Mouse (Mus musculus): ENCODE data around the gene Esp8. TPM values are rescaled to one million over a fixed set of nuclear protein-coding genes. Genes with fewer than 3 reads are reported as not detected.
"Not testable (repeated sequence)": the region's sequence is repeated elsewhere in the genome, so short reads cannot be mapped to it uniquely, and the experiment has no call there.

Gene Esp8
- not detected in 2 replicates for polyA plus RNA-seq (2016; fragmentation: Nextera tagmentation; extraction: Ambion mirVana)

- no peaks in the 10 kb centered on the region for H3K36me3 ChIP-seq
- 59% methylated on average over 3 of the region's 3 CpGs for WGBS
- no peak for ATAC-seq (ENCODE audit: insufficient number of reproducible peaks, low FRiP score)
- H3K9me3 ChIP-seq (replicated peaks), result no peaks in the 10 kb centered on the region; the same call in 1 of the 2 replicates
- no peak within 1 kb of the TSS for H3K4me2 ChIP-seq
- H3K9ac ChIP-seq, result no peak within 1 kb of the TSS
- H3K27ac ChIP-seq (ENCODE audit: poor library complexity, severe bottlenecking), result no peak within 1 kb of the TSS
- no peaks in the 10 kb centered on the region for H3K27me3 ChIP-seq (replicated peaks)
- H3K4me3 ChIP-seq, result no peak within 1 kb of the TSS
- H3K4me1 ChIP-seq (replicated peaks), result no peaks in the 10 kb centered on the region
These were observed at the start of gene Esp8 for GRCm38 (mm10) chr17:40519818-40520217. TSS of gene Esp8 (plus strand) at chr17:40520022.

GRCm38 (mm10) chr17:40483566-40483965 is 36.3 kb upstream of the Esp8 start:
- H3K27me3 ChIP-seq (replicated peaks); H3K9me3 ChIP-seq (replicated peaks); H3K4me1 ChIP-seq (replicated peaks); H3K4me3 ChIP-seq; H3K4me2 ChIP-seq; H3K36me3 ChIP-seq; ATAC-seq (ENCODE audit: insufficient number of reproducible peaks, low FRiP score); H3K9ac ChIP-seq; H3K27ac ChIP-seq (ENCODE audit: poor library complexity, severe bottlenecking): not testable (repeated sequence)
- 71% methylated on average over 10 of the region's 10 CpGs for WGBS

GRCm38 (mm10) chr17:40495468-40496185 is 24.2 kb upstream of the Esp8 start:
- not testable (repeated sequence) for ATAC-seq (ENCODE audit: insufficient number of reproducible peaks, low FRiP score); H3K4me3 ChIP-seq; H3K27me3 ChIP-seq (replicated peaks); H3K27ac ChIP-seq (ENCODE audit: poor library complexity, severe bottlenecking); H3K36me3 ChIP-seq; H3K9me3 ChIP-seq (replicated peaks); H3K4me2 ChIP-seq; H3K4me1 ChIP-seq (replicated peaks); H3K9ac ChIP-seq
- 74% methylated on average over 4 of the region's 4 CpGs for WGBS

- Histone ChIP-seq H3K4me3 (no peak overlapping the region), H3K4me1 (replicated peaks) (no peaks in the 10 kb centered on the region), H3K36me3 (no peaks in the 10 kb centered on the region), H3K27me3 (replicated peaks) (no peaks in the 10 kb centered on the region), H3K9me3 (replicated peaks) (no peaks in the 10 kb centered on the region), H3K27ac (ENCODE audit: poor library complexity, severe bottlenecking) (no peak overlapping the region), H3K4me2 (no peak overlapping the region), H3K9ac (no peak overlapping the region)
- 66% methylated on average over 3 of the region's 3 CpGs for WGBS
- no peak for ATAC-seq (ENCODE audit: insufficient number of reproducible peaks, low FRiP score)
These were observed 10.0 kb downstream of the Esp8 start for GRCm38 (mm10) chr17:40529813-40530212.

GRCm38 (mm10) chr17:40531147-40531546 is 11.3 kb downstream of the Esp8 start:
- Histone ChIP-seq H3K4me1 (replicated peaks) (no peaks in the 10 kb centered on the region), H3K27ac (ENCODE audit: poor library complexity, severe bottlenecking) (no peak overlapping the region)
- 76% methylated on average over 1 of the region's 1 CpGs for WGBS

GRCm38 (mm10) chr17:40547005-40547404 is 27.2 kb downstream of the Esp8 start:
- not testable (repeated sequence) for H3K9ac ChIP-seq; H3K9me3 ChIP-seq (replicated peaks); H3K4me1 ChIP-seq (replicated peaks); H3K4me3 ChIP-seq; H3K4me2 ChIP-seq; ATAC-seq (ENCODE audit: insufficient number of reproducible peaks, low FRiP score); H3K27ac ChIP-seq (ENCODE audit: poor library complexity, severe bottlenecking); H3K27me3 ChIP-seq (replicated peaks); H3K36me3 ChIP-seq
- WGBS, result 47% methylated on average over 5 of the region's 5 CpGs

More at GRCm38 (mm10) chr17:40531147-40531546, 11.3 kb downstream of the Esp8 start:
- no peaks in the 10 kb centered on the region for H3K9me3 ChIP-seq (replicated peaks)
- no peak overlapping the region for H3K4me2 ChIP-seq
- H3K36me3 ChIP-seq, result no peaks in the 10 kb centered on the region
- no peak overlapping the region for H3K9ac ChIP-seq
- H3K27me3 ChIP-seq (replicated peaks), result no peaks in the 10 kb centered on the region
- ATAC-seq (ENCODE audit: insufficient number of reproducible peaks, low FRiP score), result no peak
- H3K4me3 ChIP-seq, result no peak overlapping the region

- H3K27ac ChIP-seq (ENCODE audit: poor library complexity, severe bottlenecking), result no peak overlapping the region
- H3K36me3 ChIP-seq, result no peaks in the 10 kb centered on the region
- H3K9ac ChIP-seq, result no peak overlapping the region
- ATAC-seq (ENCODE audit: insufficient number of reproducible peaks, low FRiP score), result no peak
- H3K9me3 ChIP-seq (replicated peaks), result 0 out of 2 replicates have a peak, but pooled peaks cover 7% of the 10 kb centered on the region
- no peaks in the 10 kb centered on the region for H3K27me3 ChIP-seq (replicated peaks)
- WGBS, result 60% methylated on average over 1 of the region's 1 CpGs
- no peaks in the 10 kb centered on the region for H3K4me1 ChIP-seq (replicated peaks)
- H3K4me2 ChIP-seq, result no peak overlapping the region
- H3K4me3 ChIP-seq, result no peak overlapping the region
These were observed 33.6 kb downstream of the Esp8 start for GRCm38 (mm10) chr17:40553470-40553869.

- no peak for ATAC-seq (ENCODE audit: insufficient number of reproducible peaks, low FRiP score)
These were observed 41.4 kb downstream of the Esp8 start, which contains the start of gene Esp6 for GRCm38 (mm10) chr17:40561207-40561606. TSS of gene Esp6 (plus strand) at chr17:40561507.

More at GRCm38 (mm10) chr17:40561207-40561606, 41.4 kb downstream of the Esp8 start, which contains the start of gene Esp6:
- Histone ChIP-seq H3K27ac (ENCODE audit: poor library complexity, severe bottlenecking) (no peak within 1 kb of the TSS), H3K9ac (no peak within 1 kb of the TSS), H3K4me3 (no peak within 1 kb of the TSS), H3K36me3 (no peaks in the 10 kb centered on the region), H3K27me3 (replicated peaks) (no peaks in the 10 kb centered on the region), H3K4me1 (replicated peaks) (no peaks in the 10 kb centered on the region), H3K4me2 (no peak within 1 kb of the TSS), H3K9me3 (replicated peaks) (0 out of 2 replicates have a peak, but pooled peaks cover under 1% of the 10 kb centered on the region)
- 74% methylated on average over 5 of the region's 5 CpGs for WGBS

Other genes starting within 250 kb of the Esp8 start
- not detected in 2 replicates for gene Crisp1, start 200.8 kb upstream of the Esp8 start, polyA plus RNA-seq (2016; fragmentation: Nextera tagmentation; extraction: Ambion mirVana)
- not detected in 2 replicates for gene Esp6, start 41.5 kb downstream of the Esp8 start, polyA plus RNA-seq (2016; fragmentation: Nextera tagmentation; extraction: Ambion mirVana)
- gene Esp4, start 78.6 kb downstream of the Esp8 start, polyA plus RNA-seq (2016; fragmentation: Nextera tagmentation; extraction: Ambion mirVana), result not detected in 2 replicates
- gene Esp3, start 112.1 kb downstream of the Esp8 start, polyA plus RNA-seq (2016; fragmentation: Nextera tagmentation; extraction: Ambion mirVana), result not detected in 2 replicates
- gene Esp1, start 207.1 kb downstream of the Esp8 start, polyA plus RNA-seq (2016; fragmentation: Nextera tagmentation; extraction: Ambion mirVana), result not detected in 2 replicates